Mouse (Mus musculus) midbrain, postnatal 0 days (tissue): Measurements from ENCODE around the gene Vps37c. TPM values are rescaled to one million over a fixed set of nuclear protein-coding genes. Genes with fewer than 3 reads are reported as not detected.

Source experiments
- ATAC-seq: fragments of 200-750 bp; cut with Nextera tagmentation; 2 replicates; pipeline ENCODE4 v1.8.0; 2017; ENCODE audit warnings: moderate number of reproducible peaks, mild to moderate bottlenecking, moderate TSS enrichment, moderate library complexity; ENCODE audit not compliant: low FRiP score
- DNase-seq: peaks from one replicate; pipeline ENCODE4 v3.0.0-alpha.2; 2015; ENCODE audit warnings: low spot score
- H3K27ac ChIP-seq: fragments of 300-500 bp; sonication (generic); 2 replicates; pipeline ENCODE4 v1.5.1; 2014; ENCODE audit warnings: low read depth, mild to moderate bottlenecking, low read length, mixed read lengths
- H3K27me3 ChIP-seq: fragments of 300-500 bp; sonication (generic); 2 replicates; pipeline ENCODE4 v1.6.1; 2014; ENCODE audit warnings: low read length, control low read depth, mixed read lengths; ENCODE audit not compliant: insufficient read depth
- H3K36me3 ChIP-seq: fragments of 300-500 bp; sonication (generic); 2 replicates; pipeline ENCODE4 v1.6.1; 2014; ENCODE audit warnings: low read length, control low read depth, mixed read lengths; ENCODE audit not compliant: insufficient read depth
- H3K4me1 ChIP-seq: fragments of 300-500 bp; sonication (generic); 2 replicates; pipeline ENCODE4 v1.6.1; 2014; ENCODE audit warnings: mild to moderate bottlenecking, control low read depth, antibody characterized with exemption, low read length, mixed read lengths; ENCODE audit not compliant: insufficient read depth
- H3K4me2 ChIP-seq: fragments of 300-500 bp; sonication (generic); 2 replicates; pipeline ENCODE4 v1.6.1; 2014; ENCODE audit warnings: low read depth, mild to moderate bottlenecking, low read length, mixed read lengths; ENCODE audit not compliant: poor library complexity, severe bottlenecking
- H3K4me3 ChIP-seq: fragments of 300-500 bp; sonication (generic); 2 replicates; pipeline ENCODE4 v1.5.1; 2014; ENCODE audit warnings: low read depth, mild to moderate bottlenecking, low read length, moderate library complexity
- H3K9ac ChIP-seq: fragments of 300-500 bp; sonication (generic); replicated peaks from 2 replicates; pipeline ENCODE4 v1.6.1; 2014; ENCODE audit warnings: mild to moderate bottlenecking, low read length, moderate library complexity, mixed read lengths; ENCODE audit not compliant: poor library complexity, severe bottlenecking
- H3K9me3 ChIP-seq: fragments of 300-500 bp; sonication (generic); 2 replicates; pipeline ENCODE4 v1.6.1; 2016; ENCODE audit warnings: low read length, control low read depth
- CTCF ChIP-seq: IDR thresholded peaks from 2 replicates; pipeline ENCODE4 v1.5.1; 2016; ENCODE audit warnings: antibody characterized with exemption, mild to moderate bottlenecking
- WGBS: fragments of 180-500 bp; shearing (Covaris S2); extraction: QIAGEN DNeasy Blood & Tissue Kit; methylation state at CpG from one replicate; pipeline ENCODE4 v1.1.7; 2014; 5-methylcytosine and 5-hydroxymethylcytosine counted together
- polyA plus RNA-seq: library from polyadenylated mRNA; unstranded; fragments of >200 nt; fragmentation: Nextera tagmentation; extraction: Ambion mirVana; gene quantifications from 2 replicates; pipeline ENCODE4 v1.2.1, GENCODE M21; 2015
- total RNA-seq: library from RNA; depleted of rRNA; stranded (reverse); fragments of >200 nt; gene quantifications from 2 replicates; pipeline ENCODE4 v1.2.3, GENCODE M21; 2014

The Vps37c gene
- total and polyA plus RNA-seq, 2 experiments from 2014 or later: 17.5 to 22.9 TPM

DNA sequence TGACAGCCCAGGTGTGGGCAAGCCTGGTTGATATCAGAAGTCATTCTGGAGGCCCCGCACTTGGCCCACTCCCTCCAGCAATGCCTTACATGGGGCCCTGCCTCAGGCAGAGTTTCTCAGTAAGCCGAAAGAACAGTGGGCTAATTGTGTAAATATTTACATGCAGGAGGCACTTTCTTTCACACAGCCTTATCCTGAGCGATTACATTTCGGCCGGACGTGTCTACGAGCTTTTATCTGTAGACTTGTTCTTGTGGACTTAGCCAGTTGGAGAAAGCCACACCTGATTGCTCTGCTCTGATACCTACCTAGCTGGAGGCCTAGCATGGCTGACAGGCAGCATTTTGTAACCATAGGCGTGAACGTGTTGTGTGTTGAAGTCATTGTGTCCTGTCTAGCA, 11.3 kb downstream of the Vps37c start:
- H3K27ac ChIP-seq: no peak overlapping the region
- no peak for TF ChIP-seq CTCF
- 0 out of 2 replicates have a peak, but pooled peaks cover 4% of the 10 kb centered on the region for H3K36me3 ChIP-seq
- ATAC-seq: no peak
- H3K4me1 ChIP-seq: peaks cover 39% of the 10 kb centered on the region
- 59% methylated on average over 9 of the region's 9 CpGs for WGBS
- DNase-seq: no peak
- no peak overlapping the region for H3K9ac ChIP-seq
- no peaks in the 10 kb centered on the region for H3K27me3 ChIP-seq
- H3K9me3 ChIP-seq: no peaks in the 10 kb centered on the region
- no peak overlapping the region for H3K4me3 ChIP-seq
- H3K4me2 ChIP-seq: no peak overlapping the region

DNA sequence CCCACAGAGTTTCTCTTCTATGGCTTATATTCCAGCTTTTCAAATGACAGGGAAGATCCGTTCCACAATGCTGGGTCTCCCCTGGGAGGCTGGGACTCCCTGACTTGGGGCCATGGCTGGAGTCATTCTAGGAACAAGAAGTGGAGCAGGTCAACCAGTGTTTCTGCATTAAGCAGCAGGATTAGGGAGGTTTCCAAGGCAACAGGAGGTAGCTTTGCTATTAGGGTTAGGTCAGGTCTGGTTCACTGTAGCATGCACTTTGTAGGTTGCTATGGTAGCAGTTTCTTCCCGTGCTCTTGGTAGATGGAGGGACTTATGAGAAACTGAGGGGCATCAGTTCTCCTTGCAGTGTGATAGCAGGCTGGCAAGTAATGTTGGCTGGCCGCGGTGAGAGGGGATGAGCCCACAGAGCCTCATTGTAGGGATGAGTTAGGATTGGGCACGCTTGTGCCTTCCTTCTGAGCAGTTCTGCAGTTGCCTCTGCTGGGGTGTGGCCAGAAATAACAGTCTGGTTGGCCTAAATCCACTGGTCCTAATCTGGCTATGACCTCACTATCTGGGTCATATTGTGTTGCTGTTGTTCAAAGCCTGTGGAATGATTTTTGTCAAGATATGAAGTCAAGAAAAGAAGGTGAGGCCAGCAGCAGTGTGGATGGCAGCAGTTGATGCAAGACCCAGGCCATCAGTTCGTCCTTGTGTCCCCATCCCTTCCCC, 12.6 kb downstream of the Vps37c start:
- TF ChIP-seq CTCF: no peak
- H3K4me3 ChIP-seq: no peak overlapping the region
- H3K27ac ChIP-seq: no peak overlapping the region
- 0 out of 2 replicates have a peak, but pooled peaks cover 4% of the 10 kb centered on the region for H3K36me3 ChIP-seq
- H3K4me2 ChIP-seq: no peak overlapping the region
- H3K9ac ChIP-seq: no peak overlapping the region
- no peak for DNase-seq
- H3K9me3 ChIP-seq: no peaks in the 10 kb centered on the region
- H3K27me3 ChIP-seq: no peaks in the 10 kb centered on the region
- H3K4me1 ChIP-seq: peaks cover 33% of the 10 kb centered on the region
- WGBS: 36% methylated on average over 6 of the region's 6 CpGs
- ATAC-seq: no peak

DNA sequence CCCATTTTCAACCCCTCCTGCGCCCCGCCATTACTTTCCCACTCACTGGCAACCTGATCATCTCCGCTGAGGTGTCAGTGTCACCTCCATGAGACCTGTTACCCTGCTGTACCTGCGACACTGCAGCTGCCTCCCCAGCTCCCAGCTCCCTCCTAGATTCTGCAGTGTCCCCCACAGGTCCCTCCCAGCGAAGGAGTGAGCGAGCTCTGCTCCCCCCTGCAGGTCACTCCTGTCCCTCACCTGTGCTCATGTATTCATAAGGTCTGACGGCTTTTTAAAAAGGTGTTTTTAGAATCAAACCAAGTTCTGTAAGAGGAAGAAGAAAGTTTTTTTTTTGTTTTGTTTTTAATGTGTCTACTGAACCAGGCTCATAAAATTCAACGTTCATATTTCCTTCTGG, 13.6 kb downstream of the Vps37c start:
- ATAC-seq: no peak
- no peaks in the 10 kb centered on the region for H3K27me3 ChIP-seq
- no peak overlapping the region for H3K4me2 ChIP-seq
- H3K4me3 ChIP-seq: no peak overlapping the region
- 88% methylated on average over 8 of the region's 8 CpGs for WGBS
- H3K4me1 ChIP-seq: peaks cover 30% of the 10 kb centered on the region
- H3K36me3 ChIP-seq: 0 out of 2 replicates have a peak, but pooled peaks cover 5% of the 10 kb centered on the region
- no peak overlapping the region for H3K27ac ChIP-seq
- no peak for TF ChIP-seq CTCF
- no peak for DNase-seq
- no peak overlapping the region for H3K9ac ChIP-seq
- H3K9me3 ChIP-seq: no peaks in the 10 kb centered on the region

DNA sequence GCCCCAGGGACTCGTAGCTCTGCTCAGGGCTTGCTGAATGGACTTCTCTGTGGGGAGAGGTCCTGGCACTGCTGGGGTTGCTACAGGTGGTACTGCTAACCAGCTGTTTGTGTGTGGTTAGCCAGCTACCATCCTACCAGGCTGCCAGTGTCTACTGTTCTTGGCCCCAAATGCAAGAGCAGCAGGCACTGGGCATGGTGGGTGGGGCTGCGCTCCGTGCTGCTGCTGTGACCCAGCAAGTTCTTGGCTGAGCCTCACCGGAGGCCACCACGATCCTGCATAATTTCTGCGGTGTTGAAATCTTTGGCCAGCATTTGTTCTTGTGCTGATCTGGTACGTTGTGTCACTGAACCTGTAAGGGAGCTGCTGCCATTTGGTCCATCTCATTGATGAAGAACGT, 14.9 kb downstream of the Vps37c start:
- 86% methylated on average over 8 of the region's 8 CpGs for WGBS
- DNase-seq (no peak), ATAC-seq (no peak)
- Histone ChIP-seq H3K36me3 (peaks cover 12% of the 10 kb centered on the region; the same call in 1 of the 2 replicates), H3K27me3 (no peaks in the 10 kb centered on the region), H3K9me3 (no peaks in the 10 kb centered on the region), H3K27ac (no peak overlapping the region), H3K9ac (no peak overlapping the region), H3K4me1 (peaks cover 26% of the 10 kb centered on the region), H3K4me2 (no peak overlapping the region), H3K4me3 (no peak overlapping the region)
- TF ChIP-seq CTCF: no peak

DNA sequence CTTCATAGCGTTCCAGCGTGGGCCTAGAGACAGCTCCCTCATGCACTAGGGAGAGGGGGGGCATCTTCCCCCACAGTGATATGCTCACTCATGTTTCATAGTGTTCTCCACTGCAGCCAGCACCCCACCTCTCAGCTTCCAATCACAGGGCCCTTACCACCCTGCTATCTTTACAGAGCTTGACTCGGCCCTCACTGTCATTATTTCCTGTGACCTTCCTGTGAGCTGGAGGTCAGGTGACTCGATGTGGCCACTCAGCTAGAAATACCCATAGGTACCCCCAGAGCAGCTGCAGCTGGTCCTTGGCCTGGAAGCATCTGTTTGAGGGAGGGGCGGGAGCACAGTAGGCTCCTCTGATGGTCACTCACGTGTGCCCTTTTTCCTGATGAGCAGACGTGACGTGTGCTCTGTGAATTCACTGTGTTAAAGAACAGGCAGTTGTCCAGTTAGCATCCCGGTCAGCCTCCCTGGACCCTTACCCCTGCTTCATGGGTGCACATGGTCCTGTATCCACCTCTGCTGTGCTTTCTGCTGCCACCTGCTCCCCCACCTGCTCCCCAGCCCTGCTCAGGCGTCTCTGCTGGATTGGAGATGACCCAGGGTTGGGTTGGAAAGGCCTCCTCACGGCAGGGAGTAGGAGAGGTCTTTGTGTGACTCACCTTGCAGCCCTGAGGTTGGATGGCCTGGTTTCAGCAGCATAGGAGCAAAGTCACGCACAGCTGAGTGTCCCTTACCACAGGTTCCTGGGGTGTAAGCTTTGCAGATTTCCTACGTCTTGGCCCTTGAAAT, 18.7 kb downstream of the Vps37c start:
- Histone ChIP-seq H3K4me3 (no peak overlapping the region), H3K36me3 (peaks cover 26% of the 10 kb centered on the region), H3K9me3 (no peaks in the 10 kb centered on the region), H3K4me2 (no peak overlapping the region), H3K9ac (no peak overlapping the region), H3K27ac (no peak overlapping the region), H3K4me1 (no peaks in the 10 kb centered on the region; the same call in 1 of the 2 replicates), H3K27me3 (no peaks in the 10 kb centered on the region)
- no peak for TF ChIP-seq CTCF
- 80% methylated on average over 13 of the region's 13 CpGs for WGBS
- ATAC-seq (no peak), DNase-seq (no peak)

DNA sequence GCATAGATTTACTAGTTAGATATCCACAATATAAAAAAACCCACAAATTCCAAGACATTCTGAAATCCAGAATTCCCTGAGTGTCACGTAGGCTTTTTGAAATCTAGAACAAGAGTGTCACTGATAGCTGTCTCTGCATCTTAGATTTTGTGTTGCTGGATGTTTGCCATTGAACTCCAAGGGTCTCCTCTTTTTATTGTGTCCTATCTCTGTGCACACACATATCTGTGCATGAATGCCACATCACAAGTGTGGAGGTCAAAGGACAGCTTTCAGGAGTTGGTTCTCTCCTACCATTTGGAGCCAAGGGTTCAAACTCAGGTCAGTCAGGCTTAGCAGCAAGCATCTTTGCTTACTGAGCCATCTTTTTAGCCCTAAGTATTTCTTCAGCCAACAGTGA, 19.3 kb downstream of the Vps37c start:
- DNase-seq: no peak
- ATAC-seq: no peak
- Histone ChIP-seq H3K9ac (no peak overlapping the region), H3K36me3 (peaks cover 32% of the 10 kb centered on the region), H3K4me1 (no peaks in the 10 kb centered on the region; the same call in 1 of the 2 replicates), H3K4me2 (no peak overlapping the region), H3K9me3 (no peaks in the 10 kb centered on the region), H3K27me3 (no peaks in the 10 kb centered on the region), H3K27ac (no peak overlapping the region), H3K4me3 (no peak overlapping the region)
- 95% methylated on average over 1 of the region's 1 CpGs for WGBS
- no peak for TF ChIP-seq CTCF
